Mouse (Mus musculus) thymus, adult 2 months (tissue): ENCODE data around the gene Os9.

Experiments used
- CTCF ChIP-seq: fragments of 200-500 bp; IDR thresholded peaks from 2 replicates; pipeline ENCODE4 v1.5.1; 2012; ENCODE audit warnings: mild to moderate bottlenecking, control low read depth, low read length, moderate library complexity, borderline replicate concordance; ENCODE audit not compliant: control insufficient read depth, poor library complexity, insufficient read depth; ENCODE audit errors: extremely low read depth
- POLR2A ChIP-seq: fragments of 200-500 bp; IDR thresholded peaks from 2 replicates; pipeline ENCODE4 v1.6.1; 2012; ENCODE audit warnings: mild to moderate bottlenecking, low read length, control low read depth, moderate library complexity; ENCODE audit not compliant: control insufficient read depth, poor library complexity, insufficient read depth; ENCODE audit errors: extremely low read depth

- TF ChIP-seq POLR2A (peak; percentile 72; the same call in 1 of the 2 replicates), CTCF (0 out of 2 replicates have a peak, but pooled peaks have one; percentile 26)
Measured at GRCm38 (mm10) chr10:127165654-127166403, 44.9 kb upstream of the Os9 start.
